Mouse (Mus musculus) heart, postnatal 14 days (tissue): ENCODE measurements around the gene Zbtb22. TPM values are rescaled to one million over a fixed set of nuclear protein-coding genes. Genes with fewer than 3 reads are reported as not detected.

Experiments used
- DNase-seq, 2 experiments: peaks; one replicate each; pipeline ENCODE4 v3.0.0; 2021 to 2022
- intact Hi-C: fragments of 180-260 bp; cut with DNase I; formaldehyde crosslinking; loops from one replicate; pipeline ENCODE4 v1.15.1; 2025
- microRNA-seq, 2 experiments: library from miRNA; unstranded; fragments of <30 nt; microRNA quantifications; one replicate each; pipeline ENCODE4 v1.2.0; 2021 to 2022
- total RNA-seq, 2 experiments: library from RNA; stranded (reverse); gene quantifications; 2 replicates each; pipeline ENCODE4 v1.2.3; 2021

The Zbtb22 gene
- total RNA-seq, 2 experiments from 2014 or later, result 16.8 to 20.3 TPM

DNA sequence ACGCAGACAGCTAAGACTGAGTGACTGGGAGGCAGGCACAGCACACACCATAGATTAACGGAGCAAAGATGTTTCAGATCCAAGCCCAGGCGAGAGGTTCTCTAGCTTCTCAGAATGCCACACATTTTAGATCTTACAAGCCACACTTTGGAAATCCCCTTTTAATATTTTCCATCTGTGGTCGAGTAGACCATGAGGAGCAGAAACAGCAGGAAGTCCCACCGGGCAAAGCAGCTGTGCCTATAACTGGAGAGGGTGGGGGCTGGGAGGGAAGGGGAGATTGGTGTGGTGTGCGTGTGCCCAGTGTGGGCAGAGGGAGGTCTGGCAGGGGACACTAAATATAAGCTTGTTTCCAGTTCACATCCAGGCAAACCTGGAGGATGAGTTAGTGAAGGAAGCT lies 41.8 kb downstream of the Zbtb22 start:
- intact Hi-C loops, result loop anchor here (5.0 kb wide), 1 partner anchor 65 kb away; the partner anchor contains the start of gene Ring1
- DNase-seq, result no peak

DNA sequence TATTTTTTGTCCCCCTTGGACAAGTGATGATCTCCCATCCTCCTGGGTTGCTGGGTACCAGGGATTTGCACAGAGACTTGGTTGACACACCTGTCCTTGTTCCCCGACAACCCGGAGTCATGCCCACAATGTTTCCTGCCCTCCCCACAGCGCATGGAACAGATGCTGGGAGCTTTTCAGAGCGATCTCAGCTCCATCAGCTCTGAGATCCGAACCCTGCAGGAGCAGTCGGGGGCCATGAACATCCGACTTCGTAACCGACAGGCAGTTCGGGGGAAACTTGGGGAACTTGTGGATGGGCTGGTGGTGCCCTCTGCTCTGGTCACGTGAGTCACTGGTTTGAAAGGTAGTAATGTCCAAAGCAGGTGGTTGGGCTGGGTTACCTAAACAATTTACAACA lies 42.7 kb downstream of the Zbtb22 start:
- intact Hi-C loops, result loop anchor here (5.0 kb wide), 1 partner anchor 64 kb away; the partner anchor contains the start of gene Ring1
- no peak for DNase-seq

DNA sequence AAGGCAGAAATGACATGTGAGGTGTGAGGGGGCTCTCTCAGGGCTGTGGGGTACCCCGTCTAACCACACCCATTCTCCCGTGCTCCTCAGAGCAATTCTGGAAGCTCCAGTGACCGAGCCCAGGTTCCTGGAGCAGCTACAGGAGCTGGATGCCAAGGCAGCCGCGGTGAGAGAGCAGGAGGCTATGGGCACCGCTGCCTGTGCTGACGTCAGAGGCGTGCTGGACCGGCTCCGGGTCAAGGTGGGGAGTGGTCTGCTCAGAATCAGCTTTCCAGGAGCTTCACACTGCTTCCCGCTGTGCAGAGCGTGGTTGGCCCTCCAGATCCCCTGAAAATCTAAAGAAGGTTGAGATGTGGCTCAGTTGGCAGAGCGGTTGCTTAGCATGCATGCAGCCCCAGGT lies 43.4 kb downstream of the Zbtb22 start:
- intact Hi-C loops, result loop anchor here (5.0 kb wide), 1 partner anchor 63 kb away; the partner anchor contains the start of gene Ring1
- DNase-seq, result no peak

DNA sequence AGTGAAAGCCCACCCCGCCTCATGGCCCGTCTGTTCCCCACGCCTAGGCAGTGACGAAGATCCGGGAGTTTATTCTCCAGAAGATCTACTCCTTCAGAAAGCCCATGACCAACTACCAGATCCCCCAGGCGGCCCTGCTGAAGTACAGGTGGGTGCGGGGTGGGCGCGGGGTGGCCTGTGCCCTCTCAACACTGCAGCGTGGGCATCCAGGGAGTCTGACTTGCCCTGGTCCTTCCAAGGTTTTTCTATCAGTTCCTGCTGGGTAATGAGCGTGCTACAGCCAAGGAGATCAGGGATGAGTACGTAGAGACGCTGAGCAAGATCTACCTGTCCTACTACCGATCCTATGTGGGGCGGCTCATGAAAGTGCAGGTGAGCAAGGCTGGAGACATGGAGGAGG lies 44.2 kb downstream of the Zbtb22 start:
- no peak for DNase-seq
- intact Hi-C loops, result loop anchor here (5.0 kb wide), 1 partner anchor 62 kb away; the partner anchor contains the start of gene Ring1

DNA sequence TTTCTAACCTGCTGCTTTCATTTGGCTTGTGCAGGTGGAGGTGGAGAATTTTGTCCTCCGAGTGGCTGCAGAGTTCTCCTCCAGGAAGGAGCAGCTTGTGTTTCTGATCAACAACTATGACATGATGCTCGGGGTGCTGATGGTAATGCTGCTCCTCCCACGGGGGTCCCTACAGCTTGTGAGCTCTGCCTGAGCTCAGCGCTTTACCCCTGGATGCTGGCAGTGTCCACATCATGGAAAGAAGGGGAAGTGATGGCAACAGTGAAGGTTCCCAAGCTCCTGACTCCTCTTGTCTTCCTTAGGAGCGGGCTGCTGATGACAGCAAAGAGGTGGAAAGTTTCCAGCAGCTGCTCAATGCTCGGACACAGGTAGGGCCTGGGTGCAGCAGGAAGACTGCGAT lies 47.2 kb downstream of the Zbtb22 start:
- intact Hi-C loops, result no loop called here
- no peak for DNase-seq

- no peak for DNase-seq
- intact Hi-C loops, result loop anchor here (5.0 kb wide), 1 partner anchor 37 kb away; the partner anchor contains the start of gene H2-K1
Observed at GRCm38 (mm10) chr17:33965082-33965845, 49.6 kb downstream of the Zbtb22 start.

DNA sequence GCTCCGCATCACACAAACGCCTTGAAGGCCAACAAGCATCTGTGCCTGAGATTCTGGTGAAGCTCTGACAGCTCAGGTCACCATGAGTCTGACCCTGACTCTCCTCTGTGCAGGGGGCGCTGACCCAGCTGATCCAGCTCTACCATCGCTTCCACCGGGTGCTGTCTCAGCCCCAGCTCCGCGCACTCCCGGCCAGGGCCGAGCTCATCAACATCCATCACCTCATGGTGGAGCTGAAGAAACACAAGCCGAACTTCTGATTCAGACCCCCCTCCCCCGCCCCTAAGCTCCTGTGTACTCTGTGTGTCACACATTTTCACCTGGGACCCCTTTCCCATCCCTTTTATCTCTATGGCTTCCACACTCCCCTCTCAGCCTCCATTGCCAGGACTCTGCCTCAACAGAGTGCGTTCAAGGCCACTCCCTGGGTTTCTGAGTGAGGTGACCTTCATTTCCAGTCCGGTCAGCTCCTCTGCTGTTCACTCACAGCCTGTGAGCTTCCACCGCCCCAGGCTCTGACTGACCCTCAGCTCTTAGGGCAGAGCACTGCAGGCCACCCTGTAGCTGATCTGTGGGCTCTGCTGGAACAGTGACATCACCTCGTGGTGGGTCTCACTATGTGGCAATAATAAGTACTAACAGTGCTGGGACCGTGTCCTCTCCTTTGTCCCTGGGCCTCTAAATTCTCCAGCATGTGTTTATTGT lies 50.3 kb downstream of the Zbtb22 start:
- intact Hi-C loops, result loop anchor here (1.0 to 5.0 kb wide), 2 partner anchors 36 to 1337 kb away; partner anchors contain the start of gene H2-K1
- no peak for DNase-seq

DNA sequence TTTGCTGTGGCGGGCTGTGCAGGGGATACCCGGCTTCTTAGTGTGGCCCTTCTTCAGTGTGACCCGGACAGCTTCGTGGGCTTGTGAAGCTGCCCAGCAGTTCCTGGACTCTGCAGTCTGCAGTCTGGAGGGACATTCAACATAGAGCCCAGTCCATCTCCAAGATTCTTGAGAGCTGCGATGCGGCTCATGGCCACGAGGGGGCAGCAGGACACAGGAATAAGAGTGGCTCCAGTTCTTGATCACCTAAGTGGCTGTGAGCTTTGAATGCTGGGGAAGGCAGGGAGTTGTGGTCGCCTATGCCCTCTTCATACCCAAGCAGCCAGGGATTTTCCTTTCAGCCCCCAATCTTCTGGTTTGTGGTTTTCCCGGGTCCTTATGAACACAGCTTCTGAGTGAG lies 52.8 kb downstream of the Zbtb22 start:
- intact Hi-C loops, result loop anchor here (1.0 to 5.0 kb wide), 2 partner anchors 14 to 34 kb away; partner anchors contain the start of gene H2-K1
- peak; percentile 78 to 85 for DNase-seq

Small RNA genes lying within 50 kb of the gene (microRNA-seq; reads per million reads assigned to microRNA genes)
- 0 reads per million in 2 experiments for gene Gm27740

Other genes with a start within 250 kb of the Zbtb22 start
- gene Hnrnpm, start 229.0 kb upstream of the Zbtb22 start, total RNA-seq, result 100 to 1,000 TPM; 101 to 111 TPM
- gene March2, start 197.2 kb upstream of the Zbtb22 start, total RNA-seq, result 100 to 1,000 TPM; 160 to 167 TPM
- 100 to 1,000 TPM; 271 to 275 TPM for gene Rab11b, start 155.4 kb upstream of the Zbtb22 start, total RNA-seq
- 10 to 100 TPM; 20.5 to 31.6 TPM for gene Angptl4, start 134.1 kb upstream of the Zbtb22 start, total RNA-seq
- gene Kank3, start 105.4 kb upstream of the Zbtb22 start, total RNA-seq, result 100 to 1,000 TPM in 1 of 2 experiments, 10 to 100 TPM in 1; 96.9 to 104 TPM
- 100 to 1,000 TPM; 736 to 815 TPM for gene Rps28, start 91.3 kb upstream of the Zbtb22 start, total RNA-seq
- 100 to 1,000 TPM; 544 to 555 TPM for gene Ndufa7, start 91.3 kb upstream of the Zbtb22 start, total RNA-seq
- gene Cd320, start 72.8 kb upstream of the Zbtb22 start, total RNA-seq, result 10 to 100 TPM; 25.0 to 26.6 TPM
- gene Gm7029, start 42.1 kb upstream of the Zbtb22 start, total RNA-seq, result not detected
- 1 to 10 TPM; 4.1 to 5.8 TPM for gene Kifc1, start 25.2 kb upstream of the Zbtb22 start, total RNA-seq
- not detected for gene Platr17, start 10.8 kb upstream of the Zbtb22 start, total RNA-seq
- gene Daxx, start 6.5 kb upstream of the Zbtb22 start, total RNA-seq, result 10 to 100 TPM; 11.3 to 13.7 TPM
- gene Tapbp, start within 50 bp of the Zbtb22 start, total RNA-seq, result 100 to 1,000 TPM in 1 of 2 experiments, 10 to 100 TPM in 1; 92.8 to 100 TPM
- 10 to 100 TPM; 54.7 to 58.6 TPM for gene Rgl2, start 13.6 kb downstream of the Zbtb22 start, total RNA-seq
- 10 to 100 TPM; 62.7 to 73.7 TPM for gene Pfdn6, start 24.4 kb downstream of the Zbtb22 start, total RNA-seq
- 10 to 100 TPM; 10.4 to 11.5 TPM for gene Wdr46, start 24.8 kb downstream of the Zbtb22 start, total RNA-seq
- gene B3galt4, start 35.6 kb downstream of the Zbtb22 start, total RNA-seq, result 1 to 10 TPM; 2.2 to 2.9 TPM
- gene Vps52, start 39.9 kb downstream of the Zbtb22 start, total RNA-seq, result 10 to 100 TPM; 35.0 to 37.8 TPM
- 100 to 1,000 TPM; 417 to 479 TPM for gene Rps18, start 40.1 kb downstream of the Zbtb22 start, total RNA-seq
- gene H2-K1, start 84.4 kb downstream of the Zbtb22 start, total RNA-seq, result 10 to 100 TPM; 56.5 to 61.2 TPM
- 10 to 100 TPM; 12.2 to 14.6 TPM for gene Ring1, start 108.8 kb downstream of the Zbtb22 start, total RNA-seq
- 10 to 100 TPM; 80.6 to 88.2 TPM for gene H2-Ke6, start 112.2 kb downstream of the Zbtb22 start, total RNA-seq
- gene Slc39a7, start 115.8 kb downstream of the Zbtb22 start, total RNA-seq, result 10 to 100 TPM; 63.2 to 63.3 TPM
- gene Rxrb, start 115.9 kb downstream of the Zbtb22 start, total RNA-seq, result 10 to 100 TPM; 41.9 to 44.7 TPM
- 1 to 10 TPM; 1.5 to 2.7 TPM for gene Col11a2, start 123.5 kb downstream of the Zbtb22 start, total RNA-seq
- under 1 TPM; 0.33 to 0.54 TPM for gene H2-Oa, start 176.4 kb downstream of the Zbtb22 start, total RNA-seq
- gene H2-DMa, start 203.6 kb downstream of the Zbtb22 start, total RNA-seq, result 1 to 10 TPM; 3.5 to 4.0 TPM
- gene Brd2, start 206.7 kb downstream of the Zbtb22 start, total RNA-seq, result 10 to 100 TPM; 93.2 to 99.4 TPM
- gene H2-DMb2, start 227.4 kb downstream of the Zbtb22 start, total RNA-seq, result 1 to 10 TPM in 1 of 2 experiments, under 1 TPM in 1; 0.96 to 1.6 TPM
- gene H2-DMb1, start 237.2 kb downstream of the Zbtb22 start, total RNA-seq, result 1 to 10 TPM; 1.4 to 1.8 TPM